Mouse (Mus musculus) stomach, postnatal 0 days (tissue): ENCODE measurements at regions not wholly inside any gene's neighbourhood (a gene's known extent, or its start where the extent isn't known, plus 50 kb on each side); places are given as distances from the start of the nearest gene placed in this dataset.

Experiments used
- CTCF ChIP-seq: IDR thresholded peaks from 2 replicates; pipeline ENCODE4 v1.5.1; 2016; ENCODE audit warnings: antibody characterized with exemption, low read depth, mild to moderate bottlenecking, moderate library complexity
- EP300 ChIP-seq: optimal IDR thresholded peaks from 2 replicates; pipeline ENCODE3; 2016; ENCODE audit warnings: antibody characterized with exemption

DNA sequence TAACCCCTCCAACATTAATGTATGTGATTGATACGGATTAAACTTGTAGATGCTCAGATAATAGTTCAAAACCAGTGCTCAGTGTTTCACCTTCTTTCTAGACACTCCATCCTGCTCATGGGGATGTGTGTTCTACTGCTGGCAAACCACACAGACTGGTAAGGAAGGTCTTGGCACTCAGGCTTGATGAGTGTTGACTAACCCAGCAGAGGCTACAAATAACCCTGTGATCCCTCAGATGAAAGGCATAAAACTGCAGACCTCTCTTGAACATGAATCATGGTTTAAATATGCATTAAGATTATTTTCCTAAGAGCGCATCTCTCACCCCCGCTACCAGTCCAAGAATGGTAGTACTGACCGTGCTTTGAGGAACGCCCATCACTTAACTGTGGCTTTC, 83.9 kb upstream of the Cnksr3 start:
- no peak for TF ChIP-seq CTCF
- no peak for TF ChIP-seq EP300
